Mouse (Mus musculus) liver, postnatal 0 days (tissue): ENCODE data around the gene Gng12.

Experiments used
- CTCF ChIP-seq: sonication (generic); IDR thresholded peaks from 2 replicates; pipeline ENCODE4 v1.5.1; 2016; ENCODE audit warnings: antibody characterized with exemption, low read depth
- EP300 ChIP-seq: IDR thresholded peaks from 2 replicates; pipeline ENCODE4 v1.6.1; 2016; ENCODE audit warnings: antibody characterized with exemption, low read depth, mild to moderate bottlenecking

- TF ChIP-seq CTCF, result no peak
- no peak for TF ChIP-seq EP300
These were observed 24.6 kb downstream of the Gng12 start for GRCm38 (mm10) chr6:66920786-66921185.
